Mouse (Mus musculus): ENCODE measurements at regions not wholly inside any gene's neighbourhood (a gene's known extent, or its start where the extent isn't known, plus 50 kb on each side); places are given as distances from the start of the nearest gene placed in this dataset.
A peak's percentile ranks its signal among the peaks of the same experiment; 100 is the strongest.

- no peak for DNase-seq (ENCODE audit: extremely low spot score in 1 of 2, low spot score in 1 of 2)
Measured at GRCm38 (mm10) chr6:141015055-141015681, 233.9 kb upstream of the Pde3a start.

DNA sequence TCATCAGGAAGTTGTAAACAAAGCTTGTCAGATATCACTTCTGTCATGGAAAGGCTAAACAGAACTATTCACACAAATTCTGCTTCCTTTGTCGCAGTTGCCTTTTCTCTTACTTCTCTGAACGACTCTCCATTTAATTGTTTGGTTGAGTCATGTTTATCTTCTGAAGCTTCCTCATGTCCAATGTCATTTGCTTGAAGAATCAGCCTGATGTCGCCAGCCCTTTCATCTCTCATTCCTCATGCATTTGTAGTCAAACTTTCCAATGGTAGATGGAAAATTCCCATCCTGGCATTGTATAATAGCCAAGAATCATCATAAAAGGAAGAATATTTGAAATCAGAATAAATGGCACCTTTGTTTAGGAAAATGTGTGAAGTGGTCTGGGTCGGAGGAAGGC lies 225.6 kb upstream of the Pde3a start:
- no peak for DNase-seq (ENCODE audit: extremely low spot score in 1 of 2, low spot score in 1 of 2)

DNA sequence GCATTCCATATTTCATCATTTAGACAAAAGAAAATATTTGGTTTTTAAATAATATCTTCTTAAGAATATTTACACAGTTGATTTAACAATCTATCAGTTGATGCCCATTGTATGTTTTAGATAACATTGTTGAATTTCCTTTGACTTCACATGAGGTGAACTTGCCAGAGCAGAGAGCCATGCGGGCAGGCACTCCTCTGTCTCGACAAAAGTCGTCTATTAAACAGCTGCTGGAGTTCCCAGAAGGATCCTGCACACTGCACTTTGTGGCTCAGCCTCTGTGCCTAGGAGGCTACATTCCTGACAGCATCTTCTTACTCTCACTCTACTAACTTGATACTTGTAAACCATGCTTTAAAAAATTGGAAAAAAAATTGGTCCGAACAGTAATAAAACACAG lies 221.7 kb upstream of the Pde3a start:
- DNase-seq (ENCODE audit: extremely low spot score in 1 of 2, low spot score in 1 of 2) = no peak

- DNase-seq (ENCODE audit: extremely low spot score in 1 of 2, low spot score in 1 of 2) = no peak
Measured at GRCm38 (mm10) chr6:141027787-141028186, 221.3 kb upstream of the Pde3a start.

DNA sequence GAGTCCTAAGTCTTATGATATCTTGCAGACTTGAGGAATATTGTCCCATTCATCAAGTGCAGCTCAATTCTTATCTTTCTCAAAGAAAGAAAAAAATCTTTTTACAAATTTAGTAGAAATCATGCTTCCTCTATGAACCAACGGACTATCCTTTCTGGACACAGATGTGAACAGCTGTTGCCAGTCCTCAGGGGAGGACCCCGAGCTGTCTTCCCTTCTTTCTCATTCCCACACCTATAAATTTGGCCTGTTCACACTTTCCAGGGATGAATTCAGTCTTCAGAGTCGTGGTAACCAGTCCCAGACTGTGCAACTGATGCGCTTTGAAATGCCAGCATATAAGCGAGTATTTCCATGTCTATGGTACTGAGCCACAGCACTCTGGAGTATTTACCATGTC lies 214.2 kb upstream of the Pde3a start:
- DNase-seq (ENCODE audit: extremely low spot score in 1 of 2, low spot score in 1 of 2) = no peak

DNA sequence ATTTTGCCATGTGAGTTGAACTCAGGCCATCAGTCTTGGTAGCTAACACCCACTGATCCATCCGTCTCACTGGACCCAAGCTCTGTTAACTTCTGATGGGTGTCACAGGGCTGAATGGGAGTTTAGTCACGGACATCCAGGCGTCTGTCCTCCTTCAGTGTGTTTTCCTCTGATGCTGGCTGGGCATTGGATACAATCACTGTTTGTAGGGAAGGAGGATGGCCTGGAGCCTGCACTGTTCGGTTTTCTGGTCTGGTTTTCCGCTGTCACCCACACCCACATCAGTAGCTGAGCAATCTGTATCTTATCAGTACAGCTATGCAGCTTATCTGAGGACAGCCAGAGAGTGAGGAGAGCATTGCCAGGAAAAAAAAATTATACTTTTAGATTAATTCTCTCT lies 207.7 kb upstream of the Pde3a start:
- peak in 1 of 2 experiments; percentile 8 for DNase-seq (ENCODE audit: extremely low spot score in 1 of 2, low spot score in 1 of 2)

DNA sequence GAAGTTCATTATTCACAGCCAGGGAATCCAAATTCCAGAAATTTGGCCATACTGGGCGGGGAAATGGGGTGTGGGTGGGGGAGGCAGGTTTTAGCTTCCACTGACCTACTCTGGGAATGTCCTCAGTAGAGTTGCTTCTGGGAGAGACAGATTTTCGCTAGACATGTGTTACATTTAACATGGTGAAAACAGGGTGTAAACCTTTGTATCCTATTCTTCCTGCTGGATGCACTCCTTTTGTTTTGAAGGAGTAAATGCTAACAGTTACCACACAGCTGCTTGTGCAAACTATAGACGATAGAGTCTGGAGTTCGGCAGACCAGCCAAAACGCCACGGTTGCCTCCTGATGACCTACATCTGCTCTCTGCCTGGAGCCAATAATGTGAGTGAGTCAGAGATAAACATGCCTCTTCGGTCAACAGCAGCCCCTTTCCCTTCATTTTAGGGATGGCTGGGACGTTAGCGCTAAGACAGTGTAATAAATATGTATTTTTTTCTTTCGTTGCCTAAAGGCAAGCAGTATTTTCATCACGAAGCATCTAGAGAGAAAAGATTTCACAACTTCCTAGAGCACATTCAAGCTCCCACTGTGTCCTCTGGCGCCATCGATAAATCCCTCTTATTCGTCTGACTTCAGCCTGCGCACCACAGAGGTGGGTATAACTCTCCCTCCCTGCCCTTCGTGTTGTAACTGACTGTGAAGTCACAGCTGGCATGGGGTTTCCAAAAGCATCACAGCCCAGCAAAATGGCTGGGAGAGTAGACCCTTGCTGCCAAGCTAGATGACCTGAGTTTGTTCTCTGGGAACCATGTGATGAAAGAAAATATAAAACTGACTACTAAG lies 207.1 kb upstream of the Pde3a start:
- DNase-seq (ENCODE audit: extremely low spot score in 1 of 2, low spot score in 1 of 2) = no peak

- no peak for DNase-seq (ENCODE audit: extremely low spot score in 1 of 2, low spot score in 1 of 2)
Measured at GRCm38 (mm10) chr6:141048271-141048670, 200.8 kb upstream of the Pde3a start.

GRCm38 (mm10) chr6:141050038-141050684 lies 198.9 kb upstream of the Pde3a start:
- DNase-seq (ENCODE audit: extremely low spot score in 1 of 2, low spot score in 1 of 2) = no peak

GRCm38 (mm10) chr6:141054026-141054425 lies 195.0 kb upstream of the Pde3a start:
- no peak for DNase-seq (ENCODE audit: extremely low spot score in 1 of 2, low spot score in 1 of 2)

DNA sequence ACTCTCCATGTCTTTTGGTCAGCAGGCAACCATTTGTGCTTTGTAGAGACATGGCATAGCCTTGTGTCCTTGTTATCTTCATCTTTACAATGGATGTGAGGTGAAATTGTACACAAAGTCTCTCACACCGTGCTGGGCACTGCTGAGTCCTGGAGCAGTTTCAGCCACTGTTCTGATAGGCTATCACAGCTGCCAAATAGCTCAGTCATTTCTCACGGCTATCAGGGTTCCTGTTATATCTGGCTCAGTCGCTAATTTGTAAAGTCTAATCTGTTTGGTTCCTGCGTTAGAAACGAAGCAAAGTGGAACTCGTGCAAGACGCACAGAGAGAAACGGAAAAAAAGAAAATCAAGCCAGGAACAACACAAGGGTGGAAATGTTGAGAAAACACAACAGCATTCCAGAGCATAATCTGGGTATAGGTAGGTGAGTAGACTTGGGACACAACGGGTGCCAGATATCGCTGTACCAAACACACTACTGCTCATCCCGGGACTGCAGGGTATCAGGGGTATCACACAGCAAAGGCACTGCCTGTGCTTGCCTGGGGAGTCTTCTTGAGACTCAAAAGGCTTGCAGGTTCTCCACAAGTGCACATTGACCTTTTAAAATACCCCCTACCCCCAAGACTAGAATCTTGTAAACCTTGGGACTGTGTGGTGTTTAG lies 189.7 kb upstream of the Pde3a start:
- DNase-seq (ENCODE audit: extremely low spot score in 1 of 2, low spot score in 1 of 2) = no peak

DNA sequence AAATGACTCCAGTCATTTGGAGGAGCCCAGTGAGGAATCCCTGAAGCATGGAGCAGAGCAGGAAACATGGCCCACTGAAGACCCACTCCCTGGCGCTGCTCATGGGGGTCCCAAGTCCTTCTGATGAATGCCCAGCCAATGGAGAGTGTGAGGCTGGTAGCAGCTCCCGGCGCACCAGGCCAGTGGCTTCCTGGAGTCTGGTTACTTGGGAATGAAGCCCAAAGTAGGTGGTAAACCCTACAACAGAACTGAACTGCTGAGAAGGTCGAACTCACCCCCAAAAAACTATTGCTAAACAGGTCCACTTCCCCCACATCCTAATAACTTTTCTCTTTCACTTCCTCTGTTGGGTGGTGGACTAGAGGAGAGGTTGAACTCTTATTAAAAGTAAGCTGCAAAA lies 183.3 kb upstream of the Pde3a start:
- no peak for DNase-seq (ENCODE audit: extremely low spot score in 1 of 2, low spot score in 1 of 2)

GRCm38 (mm10) chr6:141068861-141069467 lies 180.1 kb upstream of the Pde3a start:
- no peak for DNase-seq (ENCODE audit: extremely low spot score in 1 of 2, low spot score in 1 of 2)

- DNase-seq (ENCODE audit: extremely low spot score in 1 of 2, low spot score in 1 of 2) = no peak
Measured at GRCm38 (mm10) chr6:141069896-141070295, 179.2 kb upstream of the Pde3a start.

DNA sequence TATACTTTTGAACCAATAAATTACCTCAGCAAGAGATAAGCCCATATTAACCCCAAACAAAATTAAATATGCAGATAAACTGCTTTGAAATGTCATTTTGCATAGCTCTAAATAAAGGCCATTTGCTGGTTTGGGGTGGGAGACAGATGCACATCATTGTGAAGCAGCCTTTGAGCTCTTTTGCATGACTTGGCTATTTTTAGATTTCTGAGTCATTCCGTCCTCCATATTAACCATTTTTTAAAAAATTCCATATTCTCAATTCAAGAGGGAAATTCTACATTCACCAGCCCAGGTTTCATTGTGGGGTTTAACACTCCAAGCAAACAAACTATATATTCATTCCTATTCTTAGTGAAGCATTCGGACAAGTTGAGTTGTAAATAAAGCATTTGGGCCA lies 177.6 kb upstream of the Pde3a start:
- DNase-seq (ENCODE audit: extremely low spot score in 1 of 2, low spot score in 1 of 2) = no peak

- no peak for DNase-seq (ENCODE audit: extremely low spot score in 1 of 2, low spot score in 1 of 2)
Measured at GRCm38 (mm10) chr6:141091076-141091780, 157.8 kb upstream of the Pde3a start.

- DNase-seq (ENCODE audit: extremely low spot score in 1 of 2, low spot score in 1 of 2) = no peak
Measured at GRCm38 (mm10) chr6:141091781-141092140, 157.3 kb upstream of the Pde3a start.

- DNase-seq (ENCODE audit: extremely low spot score in 1 of 2, low spot score in 1 of 2) = no peak
Measured at GRCm38 (mm10) chr6:141097338-141098122, 151.5 kb upstream of the Pde3a start.

GRCm38 (mm10) chr6:141118287-141118686 lies 130.8 kb upstream of the Pde3a start:
- no peak for DNase-seq (ENCODE audit: extremely low spot score in 1 of 2, low spot score in 1 of 2)

Measured in layer of hippocampus, postnatal 25 days (tissue).